Mouse (Mus musculus) megakaryocyte, embryonic 14.5 days (primary cell): ENCODE measurements around the gene Pde4d.

Experiments
- FLI1 ChIP-seq: IDR thresholded peaks from 2 replicates; pipeline ENCODE4 v1.6.1; 2012; ENCODE audit warnings: low read length, inconsistent platforms, mixed read lengths
- GATA1 ChIP-seq: IDR thresholded peaks from 3 replicates; pipeline ENCODE4 v1.6.1; 2012; ENCODE audit warnings: mixed read lengths, low read length, inconsistent platforms, borderline replicate concordance

DNA sequence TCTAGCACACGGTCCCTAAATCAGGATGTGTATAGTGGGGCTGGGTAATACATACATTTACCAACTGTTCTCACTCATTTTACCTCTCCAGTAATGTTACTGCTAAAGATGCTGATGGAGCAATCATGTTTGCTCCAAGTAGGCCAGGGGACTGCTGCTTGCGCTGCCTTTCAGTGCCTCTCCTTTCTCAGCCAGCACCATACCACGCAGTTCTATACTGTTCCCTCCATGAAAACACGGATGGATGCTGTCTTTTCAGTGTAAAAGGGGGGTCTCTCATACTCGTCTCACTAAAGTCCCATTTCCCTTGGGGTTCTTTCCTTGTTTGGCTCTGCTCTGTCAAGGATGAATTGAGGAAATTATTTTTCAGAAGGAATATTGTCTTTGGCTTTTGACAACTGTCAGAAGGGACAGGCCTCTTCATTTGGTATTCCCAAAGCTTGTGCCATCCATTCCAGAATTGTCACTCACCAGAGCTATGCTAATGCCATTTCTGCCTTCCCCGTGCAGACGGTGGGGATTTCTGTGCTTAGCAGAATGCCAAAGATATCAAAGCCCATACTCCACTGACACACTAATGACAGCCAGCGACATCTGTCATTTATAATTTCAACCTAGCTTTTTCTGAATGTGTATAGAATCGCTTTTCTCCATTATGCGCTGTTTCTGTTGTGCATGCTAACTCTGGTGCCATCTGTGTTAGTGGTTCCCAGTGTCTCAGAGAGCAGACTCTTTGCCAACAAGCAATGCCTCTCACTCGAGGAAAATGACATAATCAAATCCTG, 1099.2 kb downstream of the Pde4d start:
- TF ChIP-seq GATA1: no peak
- TF ChIP-seq FLI1: no peak
